Mouse (Mus musculus): ENCODE measurements around the gene Ifitm3. TPM values are rescaled to one million over a fixed set of nuclear protein-coding genes. Genes with fewer than 3 reads are reported as not detected.

Ifitm3 gene
- total and polyA plus RNA-seq, 3 experiments = not detected

DNA sequence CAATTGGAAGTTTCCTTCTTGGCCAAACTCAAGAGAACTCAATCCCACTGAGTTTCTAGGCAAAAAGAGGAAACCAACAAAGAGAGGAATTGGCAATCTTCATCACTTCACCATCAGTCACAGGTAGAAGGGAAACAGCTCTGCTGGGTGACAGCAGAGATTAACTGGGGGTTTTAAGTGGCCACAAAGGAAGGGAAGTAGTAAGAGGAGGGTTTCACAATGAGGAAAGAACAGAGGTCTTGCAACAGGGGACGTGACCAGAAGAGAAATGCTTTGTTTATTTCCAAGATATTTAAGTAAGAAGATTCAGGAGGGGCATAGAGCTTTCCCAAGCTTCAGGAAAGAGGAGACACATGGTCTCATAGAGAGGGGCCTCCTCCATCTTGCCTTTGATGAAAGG lies 12.8 kb downstream of the Ifitm3 start:
- peaks cover 8% of the 10 kb centered on the region for H3K27me3 ChIP-seq (ENCODE audit: insufficient read depth, low read length)
- no peaks in the 10 kb centered on the region for H3K4me1 ChIP-seq (ENCODE audit: insufficient read depth, low read depth, low read length)
- no peak for DNase-seq (ENCODE audit: low spot score)
- no peak overlapping the region for H3K4me3 ChIP-seq (ENCODE audit: low read depth, low read length)
- H3K9me3 ChIP-seq (replicated peaks) = no peaks in the 10 kb centered on the region
- no peak for ATAC-seq (ENCODE audit: extremely low read depth, insufficient number of reproducible peaks, low FRiP score, poor library complexity, severe bottlenecking)
- H3K36me3 ChIP-seq (replicated peaks) = no peaks in the 10 kb centered on the region
- TF ChIP-seq GATA1 (IDR thresholded peaks at IDR 0.05; ENCODE audit: borderline replicate concordance, low read length) = no peak
- TF ChIP-seq TAL1 (conservative IDR thresholded peaks at IDR 0.05; ENCODE audit: low read depth, low read length) = no peak
- TF ChIP-seq CTCF (IDR thresholded peaks at IDR 0.05; ENCODE audit: low read depth, low read length) = no peak
- no peak for TF ChIP-seq GATA2 (IDR thresholded peaks at IDR 0.05; ENCODE audit: borderline replicate concordance, low read depth, low read length)
- no peak for TF ChIP-seq POLR2AphosphoS5 (IDR thresholded peaks at IDR 0.05; ENCODE audit: insufficient replicate concordance, low read depth, low read length)

DNA sequence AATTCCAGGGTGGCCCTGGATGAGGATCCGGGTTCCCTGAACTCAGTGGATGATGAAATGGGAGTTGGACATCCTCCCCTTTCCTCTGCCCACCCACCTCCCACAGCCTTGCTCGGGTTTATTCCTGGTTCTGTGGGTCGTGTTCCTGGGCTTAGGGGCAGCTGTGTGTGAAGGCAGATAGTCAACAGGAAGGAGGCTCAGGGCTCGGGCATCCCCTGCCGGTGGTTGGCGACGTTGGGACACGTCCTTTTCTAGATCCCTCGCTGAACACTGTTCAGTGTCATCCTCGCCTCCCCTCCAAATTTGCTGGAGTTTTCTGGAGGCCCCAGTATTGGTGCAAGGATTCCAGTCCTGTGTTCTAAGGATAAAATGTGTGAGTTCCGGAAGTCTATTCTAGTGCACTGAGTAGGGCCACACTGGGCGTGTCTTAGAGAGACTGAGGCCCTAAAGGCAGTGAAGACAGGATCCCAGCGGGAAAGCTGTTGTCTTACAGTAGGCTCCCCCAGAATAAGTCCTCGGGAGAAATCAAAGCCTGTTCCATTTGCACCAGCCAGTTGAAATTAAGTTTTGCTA lies 19.4 kb downstream of the Ifitm3 start:
- Histone ChIP-seq H3K36me3 (replicated peaks) (no peaks in the 10 kb centered on the region), H3K4me3 (ENCODE audit: low read depth, low read length) (no peak overlapping the region), H3K27me3 (ENCODE audit: insufficient read depth, low read length) (peaks cover 20% of the 10 kb centered on the region), H3K9me3 (replicated peaks) (no peaks in the 10 kb centered on the region), H3K4me1 (ENCODE audit: insufficient read depth, low read depth, low read length) (no peaks in the 10 kb centered on the region)
- DNase-seq (ENCODE audit: low spot score) (no peak), ATAC-seq (ENCODE audit: extremely low read depth, insufficient number of reproducible peaks, low FRiP score, poor library complexity, severe bottlenecking) (no peak)
- TF ChIP-seq GATA1 (IDR thresholded peaks at IDR 0.05; ENCODE audit: borderline replicate concordance, low read length) (no peak), GATA2 (IDR thresholded peaks at IDR 0.05; ENCODE audit: borderline replicate concordance, low read depth, low read length) (no peak), TAL1 (conservative IDR thresholded peaks at IDR 0.05; ENCODE audit: low read depth, low read length) (no peak), CTCF (IDR thresholded peaks at IDR 0.05; ENCODE audit: low read depth, low read length) (no peak), POLR2AphosphoS5 (IDR thresholded peaks at IDR 0.05; ENCODE audit: insufficient replicate concordance, low read depth, low read length) (no peak)

DNA sequence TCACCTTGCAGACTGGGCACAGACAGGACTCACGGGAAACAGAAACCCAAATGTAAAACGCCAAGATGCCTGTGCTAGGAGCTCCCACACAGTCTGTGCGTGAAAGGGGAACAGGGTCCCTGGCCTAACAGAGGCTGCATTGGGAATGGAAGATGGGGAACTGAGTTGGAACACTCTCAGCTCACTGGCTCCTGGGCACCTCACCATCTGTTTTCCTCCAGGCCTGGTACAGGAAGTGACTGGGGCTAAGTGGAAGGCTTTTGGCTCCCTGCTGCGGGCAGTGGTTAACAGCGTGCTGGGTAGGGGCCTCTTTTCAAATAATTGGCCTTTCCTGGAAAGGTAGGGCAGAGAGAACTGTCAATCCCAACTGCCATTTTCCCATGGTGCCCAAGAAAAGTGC lies 19.9 kb downstream of the Ifitm3 start:
- DNase-seq (ENCODE audit: low spot score) (no peak), ATAC-seq (ENCODE audit: extremely low read depth, insufficient number of reproducible peaks, low FRiP score, poor library complexity, severe bottlenecking) (no peak)
- no peaks in the 10 kb centered on the region for H3K4me1 ChIP-seq (ENCODE audit: insufficient read depth, low read depth, low read length)
- peaks cover 23% of the 10 kb centered on the region for H3K27me3 ChIP-seq (ENCODE audit: insufficient read depth, low read length)
- TF ChIP-seq TAL1 (conservative IDR thresholded peaks at IDR 0.05; ENCODE audit: low read depth, low read length) (no peak), GATA1 (IDR thresholded peaks at IDR 0.05; ENCODE audit: borderline replicate concordance, low read length) (no peak), POLR2AphosphoS5 (IDR thresholded peaks at IDR 0.05; ENCODE audit: insufficient replicate concordance, low read depth, low read length) (no peak), GATA2 (IDR thresholded peaks at IDR 0.05; ENCODE audit: borderline replicate concordance, low read depth, low read length) (no peak), CTCF (IDR thresholded peaks at IDR 0.05; ENCODE audit: low read depth, low read length) (no peak)
- no peak overlapping the region for H3K4me3 ChIP-seq (ENCODE audit: low read depth, low read length)
- no peaks in the 10 kb centered on the region for H3K36me3 ChIP-seq (replicated peaks)
- H3K9me3 ChIP-seq (replicated peaks) = 0 out of 2 replicates have a peak, but pooled peaks cover 2% of the 10 kb centered on the region

DNA sequence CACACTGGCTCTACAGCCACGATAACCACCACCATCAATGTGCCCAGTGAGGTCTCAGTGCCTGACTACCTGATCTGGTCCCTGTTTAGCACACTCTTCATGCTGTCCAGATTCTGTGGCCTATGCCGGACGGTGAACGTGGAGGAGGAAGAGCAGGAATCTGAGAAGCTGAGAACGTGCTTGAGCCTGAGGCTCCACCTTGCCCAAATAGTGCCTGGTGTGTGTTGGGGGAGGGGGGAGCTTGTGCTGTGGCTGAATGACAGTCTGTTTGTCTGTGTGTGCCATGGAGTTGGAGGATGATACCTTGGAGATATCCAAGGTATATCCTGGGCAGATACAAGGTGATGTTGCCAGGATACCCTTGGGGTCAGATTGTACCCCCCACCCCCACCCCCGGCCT lies 20.4 kb downstream of the Ifitm3 start:
- no peaks in the 10 kb centered on the region for H3K36me3 ChIP-seq (replicated peaks)
- no peaks in the 10 kb centered on the region for H3K4me1 ChIP-seq (ENCODE audit: insufficient read depth, low read depth, low read length)
- H3K9me3 ChIP-seq (replicated peaks) = 0 out of 2 replicates have a peak, but pooled peaks cover 2% of the 10 kb centered on the region
- H3K4me3 ChIP-seq (ENCODE audit: low read depth, low read length) = no peak overlapping the region
- ATAC-seq (ENCODE audit: extremely low read depth, insufficient number of reproducible peaks, low FRiP score, poor library complexity, severe bottlenecking) = no peak
- peaks cover 23% of the 10 kb centered on the region for H3K27me3 ChIP-seq (ENCODE audit: insufficient read depth, low read length)
- TF ChIP-seq TAL1 (conservative IDR thresholded peaks at IDR 0.05; ENCODE audit: low read depth, low read length) (no peak), GATA1 (IDR thresholded peaks at IDR 0.05; ENCODE audit: borderline replicate concordance, low read length) (no peak), GATA2 (IDR thresholded peaks at IDR 0.05; ENCODE audit: borderline replicate concordance, low read depth, low read length) (no peak), CTCF (IDR thresholded peaks at IDR 0.05; ENCODE audit: low read depth, low read length) (no peak), POLR2AphosphoS5 (IDR thresholded peaks at IDR 0.05; ENCODE audit: insufficient replicate concordance, low read depth, low read length) (no peak)
- no peak for DNase-seq (ENCODE audit: low spot score)

DNA sequence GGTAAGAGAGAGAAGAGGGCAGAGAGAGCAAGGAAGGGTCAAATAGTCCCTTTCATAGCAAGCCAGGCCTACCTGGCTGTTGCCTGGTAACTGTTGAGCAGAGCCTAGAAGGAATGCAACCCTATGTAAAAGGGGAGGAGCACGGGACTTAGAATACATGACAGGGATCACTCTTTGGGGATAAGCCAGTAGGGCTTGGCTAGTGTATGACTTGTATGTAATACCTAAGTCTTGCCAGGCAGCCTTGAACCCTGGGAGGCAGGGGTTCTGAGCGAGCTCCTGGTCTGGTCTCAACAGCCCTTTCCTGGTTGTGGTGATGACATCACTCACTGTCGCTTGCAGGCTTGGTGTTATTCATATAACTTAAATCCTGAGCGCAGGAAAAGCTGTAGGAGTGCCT lies 21.5 kb downstream of the Ifitm3 start:
- ATAC-seq (ENCODE audit: extremely low read depth, insufficient number of reproducible peaks, low FRiP score, poor library complexity, severe bottlenecking) (no peak), DNase-seq (ENCODE audit: low spot score) (no peak)
- no peaks in the 10 kb centered on the region for H3K4me1 ChIP-seq (ENCODE audit: insufficient read depth, low read depth, low read length)
- no peaks in the 10 kb centered on the region for H3K36me3 ChIP-seq (replicated peaks)
- no peak overlapping the region for H3K4me3 ChIP-seq (ENCODE audit: low read depth, low read length)
- TF ChIP-seq TAL1 (conservative IDR thresholded peaks at IDR 0.05; ENCODE audit: low read depth, low read length) (no peak), GATA2 (IDR thresholded peaks at IDR 0.05; ENCODE audit: borderline replicate concordance, low read depth, low read length) (no peak), GATA1 (IDR thresholded peaks at IDR 0.05; ENCODE audit: borderline replicate concordance, low read length) (no peak), CTCF (IDR thresholded peaks at IDR 0.05; ENCODE audit: low read depth, low read length) (no peak), POLR2AphosphoS5 (IDR thresholded peaks at IDR 0.05; ENCODE audit: insufficient replicate concordance, low read depth, low read length) (no peak)
- H3K9me3 ChIP-seq (replicated peaks) = 0 out of 2 replicates have a peak, but pooled peaks cover 2% of the 10 kb centered on the region
- H3K27me3 ChIP-seq (ENCODE audit: insufficient read depth, low read length) = peaks cover 23% of the 10 kb centered on the region

DNA sequence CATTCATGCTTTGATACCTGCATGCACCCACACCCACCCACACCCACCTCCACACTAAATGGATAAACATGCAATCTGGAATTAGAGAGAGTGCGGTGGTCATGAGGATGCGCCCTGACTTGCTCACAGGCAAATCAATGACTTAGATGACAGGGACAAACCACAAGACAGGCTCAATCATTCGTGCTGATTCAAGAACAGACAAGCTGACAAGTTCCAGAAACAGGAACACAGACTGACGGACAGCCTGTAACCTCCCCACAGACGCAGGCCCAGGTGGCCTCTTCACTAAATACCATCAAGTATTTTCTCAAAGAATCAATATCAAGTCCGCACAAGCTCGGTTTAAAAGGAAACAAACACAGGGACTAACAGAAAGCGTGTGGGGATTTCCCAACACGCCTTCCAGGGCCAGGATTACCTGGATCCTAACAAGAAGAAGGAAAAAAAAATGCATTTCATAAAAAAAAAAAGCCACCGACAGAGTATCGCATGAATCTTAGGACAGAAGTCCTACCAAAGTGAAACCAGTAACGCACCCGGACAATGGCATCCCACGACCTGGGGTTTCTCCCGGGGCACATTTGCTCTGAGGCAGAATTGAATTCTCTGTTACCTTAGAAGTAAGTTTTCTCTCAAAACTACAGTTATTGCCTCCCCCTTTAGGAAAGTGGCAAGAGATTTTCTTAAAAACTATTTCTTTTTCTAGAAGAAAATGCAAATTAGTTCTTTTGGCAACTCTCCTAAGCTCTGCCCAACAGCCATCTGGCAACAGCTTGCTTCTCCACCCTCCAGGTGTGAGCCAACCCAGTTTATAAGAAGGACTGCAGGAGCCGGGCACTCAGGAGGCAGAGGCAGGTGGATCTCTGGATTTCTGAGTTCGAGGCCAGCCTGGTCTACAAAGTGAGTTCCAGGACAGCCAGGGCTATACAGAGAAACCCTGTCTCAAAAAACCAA lies 23.1 kb downstream of the Ifitm3 start:
- ATAC-seq (ENCODE audit: extremely low read depth, insufficient number of reproducible peaks, low FRiP score, poor library complexity, severe bottlenecking) (no peak), DNase-seq (ENCODE audit: low spot score) (no peak)
- no peak overlapping the region for H3K4me3 ChIP-seq (ENCODE audit: low read depth, low read length)
- H3K4me1 ChIP-seq (ENCODE audit: insufficient read depth, low read depth, low read length) = no peaks in the 10 kb centered on the region
- H3K36me3 ChIP-seq (replicated peaks) = no peaks in the 10 kb centered on the region
- 0 out of 2 replicates have a peak, but pooled peaks cover 2% of the 10 kb centered on the region for H3K9me3 ChIP-seq (replicated peaks)
- peaks cover 30% of the 10 kb centered on the region for H3K27me3 ChIP-seq (ENCODE audit: insufficient read depth, low read length)
- TF ChIP-seq POLR2AphosphoS5 (IDR thresholded peaks at IDR 0.05; ENCODE audit: insufficient replicate concordance, low read depth, low read length) (no peak), GATA2 (IDR thresholded peaks at IDR 0.05; ENCODE audit: borderline replicate concordance, low read depth, low read length) (no peak), CTCF (IDR thresholded peaks at IDR 0.05; ENCODE audit: low read depth, low read length) (no peak)

Measured in G1E (cell line).